Mouse (Mus musculus) 416B (cell line): ENCODE measurements around the gene 2300002M23Rik.

Source experiments
- DNase-seq: peaks from one replicate; pipeline ENCODE4 v3.0.0; 2011; ENCODE audit warnings: low read depth

Gene 2300002M23Rik

DNA sequence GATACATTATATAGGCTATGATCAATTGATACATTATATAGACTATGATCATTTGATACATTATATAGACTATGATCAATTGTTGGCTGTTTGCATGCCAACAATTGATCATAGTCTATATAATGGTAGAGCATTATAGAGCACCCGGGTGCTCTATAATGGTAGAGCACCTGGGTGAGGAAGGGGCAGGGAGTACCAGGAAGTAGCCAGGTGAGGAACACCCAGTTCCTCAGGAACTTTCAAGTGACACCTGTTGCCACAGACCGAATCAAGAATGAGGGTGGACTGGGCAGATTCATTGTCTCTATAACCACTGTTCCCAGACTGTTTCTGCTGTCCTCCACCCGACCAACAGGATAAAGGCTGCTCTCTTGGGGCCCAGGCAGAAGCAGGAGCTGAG is at the start of gene 2300002M23Rik:
Gene 2300002M23Rik (plus strand): TSS at position 301 of the 400 bp plus-strand sequence.
- DNase-seq = no peak

DNA sequence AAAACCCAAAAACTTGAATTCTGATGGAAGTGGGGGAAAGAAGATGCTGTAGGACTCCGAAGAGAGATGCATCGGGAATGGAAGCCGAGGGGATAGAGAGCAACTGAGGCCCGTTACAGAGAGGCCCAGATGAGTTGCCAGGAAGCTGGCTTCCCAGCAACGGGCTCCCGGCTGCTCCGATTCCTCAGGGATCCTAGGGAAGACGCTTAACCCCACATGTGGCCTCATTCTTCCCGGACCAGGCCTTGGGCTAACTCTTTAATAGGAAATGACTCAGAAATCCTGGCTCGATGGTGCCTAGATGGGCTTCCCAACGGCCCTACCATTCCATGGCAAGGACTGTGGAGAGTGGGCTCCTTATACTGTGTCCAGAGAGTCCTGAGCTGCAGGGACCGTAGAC is 49.7 kb upstream of the 2300002M23Rik start:
- no peak for DNase-seq

- DNase-seq = no peak
These were observed 42.9 kb upstream of the 2300002M23Rik start for GRCm38 (mm10) chr17:35524354-35524753.

DNA sequence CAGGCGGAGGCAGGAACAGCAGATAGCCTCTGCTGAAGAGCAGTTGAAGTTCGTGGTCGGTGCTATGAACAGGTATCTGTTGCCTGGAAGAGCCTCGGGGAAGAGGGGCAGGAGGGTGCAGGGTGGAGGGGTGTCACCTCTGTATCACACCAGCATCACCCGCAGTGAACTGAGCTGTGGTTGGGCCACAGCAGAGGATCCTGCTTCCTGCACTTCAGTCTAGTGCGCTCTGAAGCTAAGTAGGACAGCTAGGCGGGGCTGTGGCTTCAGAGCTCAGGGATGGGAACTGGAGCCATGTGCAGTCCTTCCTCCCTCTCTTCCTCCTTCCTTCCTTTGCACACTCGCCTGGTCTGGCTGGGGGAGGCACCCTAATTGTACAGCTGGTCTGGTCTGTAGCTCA is 40.6 kb upstream of the 2300002M23Rik start:
- peak; percentile 60 for DNase-seq

GRCm38 (mm10) chr17:35532360-35532759 is 34.9 kb upstream of the 2300002M23Rik start:
- DNase-seq = no peak

GRCm38 (mm10) chr17:35532901-35533300 is 34.3 kb upstream of the 2300002M23Rik start, which contains the start of gene Psors1c2:
Psors1c2 (plus strand) TSS chr17:35533201.
- DNase-seq = no peak

- peak; percentile 76 for DNase-seq
These were observed 32.9 kb upstream of the 2300002M23Rik start for GRCm38 (mm10) chr17:35534343-35534742.

GRCm38 (mm10) chr17:35537421-35537820 is 29.8 kb upstream of the 2300002M23Rik start:
- DNase-seq = no peak

DNA sequence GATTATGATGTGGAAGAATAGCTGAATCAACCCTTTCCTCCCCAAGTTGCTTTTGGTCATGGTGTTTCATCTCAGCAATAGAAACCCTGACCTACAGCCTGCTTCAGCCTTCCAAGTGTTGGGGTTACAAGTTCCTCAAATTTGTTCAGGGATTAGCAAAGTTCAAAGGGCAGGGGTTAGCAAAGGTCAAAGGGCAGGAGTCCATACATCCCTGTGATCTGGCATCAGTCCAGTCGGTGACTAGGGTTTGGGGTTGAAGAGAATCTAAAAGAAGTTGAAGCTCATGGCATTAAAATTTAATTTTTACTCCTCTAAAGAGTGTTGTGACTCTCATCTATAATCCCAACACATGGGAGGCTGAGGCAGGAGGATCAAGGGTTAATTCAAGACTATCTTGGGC is 28.8 kb upstream of the 2300002M23Rik start:
- no peak for DNase-seq

- no peak for DNase-seq
These were observed 27.7 kb upstream of the 2300002M23Rik start for GRCm38 (mm10) chr17:35539540-35539939.

DNA sequence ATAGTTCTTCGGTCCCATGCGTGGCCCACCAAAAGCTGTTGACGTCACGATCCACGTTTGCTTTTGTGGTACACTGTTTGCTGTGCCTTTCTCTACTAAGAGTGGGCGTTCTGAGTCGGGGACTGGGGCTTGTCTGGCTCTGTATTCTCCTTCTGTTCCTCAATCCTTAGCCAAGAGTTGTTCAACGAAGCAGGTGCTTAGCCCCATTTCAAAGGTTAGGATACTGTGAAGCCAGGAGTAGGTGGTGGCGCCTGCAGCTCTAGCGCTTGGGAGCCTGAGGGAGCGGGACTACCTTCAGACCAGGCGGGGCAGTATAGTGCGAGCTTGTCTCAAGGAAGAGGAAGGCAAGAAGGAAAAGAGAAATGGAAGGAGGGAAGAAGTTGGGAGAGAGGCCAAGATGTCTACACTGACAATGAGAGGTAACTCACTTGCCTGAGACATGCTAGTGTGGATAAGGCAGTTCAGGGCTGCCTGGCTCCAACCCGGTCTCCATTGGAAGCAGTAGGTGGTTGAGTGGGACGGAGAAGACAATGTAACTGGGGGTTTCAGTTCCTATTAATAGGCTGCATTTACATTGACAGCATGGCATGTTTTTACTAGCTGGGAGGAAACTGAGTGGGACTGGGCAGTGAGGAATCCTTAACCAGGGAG is 24.4 kb upstream of the 2300002M23Rik start:
- no peak for DNase-seq

- no peak for DNase-seq
These were observed 23.8 kb upstream of the 2300002M23Rik start for GRCm38 (mm10) chr17:35543412-35543861.

DNA sequence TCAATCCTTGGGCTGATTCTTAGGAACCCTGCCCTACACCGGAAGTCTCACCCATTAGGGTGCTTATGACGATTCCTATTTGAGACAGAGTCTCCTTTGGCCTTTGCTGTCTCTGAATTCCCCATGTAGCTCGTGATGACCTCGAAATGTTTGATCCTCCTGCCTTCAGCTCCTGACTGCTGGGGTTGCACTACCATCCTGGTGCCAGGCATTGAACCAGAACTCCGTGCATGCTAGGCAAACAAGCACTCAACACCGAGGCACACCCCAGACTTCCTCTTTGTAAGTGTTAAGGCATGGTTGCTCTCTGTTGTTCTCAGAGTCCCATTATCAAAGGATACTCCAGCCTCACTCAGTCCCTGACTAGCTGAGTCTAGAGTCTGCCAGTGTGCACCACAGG is 23.2 kb upstream of the 2300002M23Rik start:
- DNase-seq = no peak

DNA sequence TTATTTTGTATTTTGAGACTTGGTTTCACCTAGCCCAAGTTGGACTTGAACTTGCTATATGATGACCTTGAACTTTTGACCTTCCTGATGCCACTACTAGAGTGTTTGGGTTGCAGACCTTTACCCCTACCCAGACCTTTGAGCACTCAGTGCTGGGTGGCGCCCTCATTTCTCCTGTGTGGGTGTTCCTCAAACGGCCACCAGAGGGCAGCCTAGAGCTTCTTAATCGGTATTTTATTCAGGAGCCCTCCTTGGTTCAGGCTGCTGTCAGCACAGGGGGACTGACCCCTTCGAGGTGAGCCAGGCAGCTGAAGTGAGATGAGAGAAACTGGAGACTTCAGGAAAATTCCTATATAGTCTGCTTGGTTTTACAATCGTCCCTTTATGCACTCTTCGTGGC is 22.6 kb upstream of the 2300002M23Rik start:
- DNase-seq = peak; percentile 57

GRCm38 (mm10) chr17:35547465-35547864 is 19.8 kb upstream of the 2300002M23Rik start:
- DNase-seq = no peak

- DNase-seq = no peak
These were observed 18.6 kb upstream of the 2300002M23Rik start for GRCm38 (mm10) chr17:35548636-35549035.

GRCm38 (mm10) chr17:35549437-35550142 is 17.7 kb upstream of the 2300002M23Rik start:
- no peak for DNase-seq

DNA sequence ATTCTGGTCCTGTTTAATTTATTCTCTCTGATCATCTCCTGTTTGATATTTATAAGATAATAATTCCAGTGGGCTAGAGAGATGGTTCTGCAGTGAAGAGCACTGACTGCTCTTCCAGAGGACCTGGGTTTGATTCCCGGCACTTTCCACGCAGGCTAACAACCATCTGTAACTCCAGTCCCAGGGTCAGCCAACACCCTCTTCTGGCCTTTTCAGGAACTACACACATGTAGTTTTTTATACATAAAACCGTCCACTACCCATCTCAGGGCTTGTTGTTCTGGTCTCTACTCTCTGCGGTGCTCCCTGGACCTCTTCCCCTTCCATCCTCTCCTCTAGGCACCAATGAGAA is 17.1 kb upstream of the 2300002M23Rik start:
- no peak for DNase-seq

DNA sequence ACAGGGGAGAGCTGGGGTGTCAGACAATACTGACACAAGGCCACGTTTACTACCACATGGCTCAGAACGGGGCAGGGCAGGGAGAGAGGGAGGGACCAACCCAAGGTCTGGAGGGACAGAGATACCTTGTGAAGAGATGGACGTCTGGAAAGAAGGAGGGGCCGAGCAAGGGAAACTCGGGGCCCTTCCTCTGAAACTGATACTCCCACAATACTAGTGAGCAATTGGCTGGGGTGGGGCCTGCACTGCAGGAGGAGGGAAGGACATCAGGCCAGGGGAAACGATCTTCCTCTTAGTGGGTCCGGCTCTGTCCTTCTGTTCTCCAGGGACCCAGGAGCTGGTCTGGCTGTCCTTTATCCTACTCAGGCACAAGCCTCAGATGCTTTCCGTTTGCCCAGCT is 16.4 kb upstream of the 2300002M23Rik start:
- no peak for DNase-seq

DNA sequence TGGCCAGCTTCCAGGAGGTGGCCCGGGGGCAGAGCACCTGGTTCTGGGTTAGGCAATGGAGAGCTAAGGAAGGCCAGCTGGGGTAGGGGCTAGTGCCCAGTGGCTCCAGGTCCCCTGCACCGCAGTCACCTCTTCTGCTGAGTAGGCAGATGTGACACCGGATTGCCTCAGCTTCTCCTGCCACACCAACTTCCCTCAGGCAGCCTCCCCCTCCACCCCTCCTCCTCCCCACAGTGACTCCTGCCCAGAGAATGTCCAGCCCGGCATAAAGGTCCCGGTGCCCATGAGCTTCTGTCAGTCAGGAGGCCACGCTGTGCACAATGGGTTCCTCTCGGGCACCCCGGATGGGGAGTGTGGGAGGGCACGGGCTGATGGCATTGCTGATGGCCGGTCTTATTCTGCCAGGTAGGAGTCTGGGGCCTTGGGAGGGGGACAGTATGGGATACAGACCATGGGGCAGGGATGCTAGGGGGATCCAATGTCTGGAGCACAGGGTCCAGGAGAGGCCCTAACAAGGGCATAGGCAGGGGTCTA is 15.3 kb upstream of the 2300002M23Rik start, which contains the start of gene Cdsn:
Gene Cdsn (plus strand): TSS at position 248 of the 534 bp plus-strand sequence.
- no peak for DNase-seq

DNA sequence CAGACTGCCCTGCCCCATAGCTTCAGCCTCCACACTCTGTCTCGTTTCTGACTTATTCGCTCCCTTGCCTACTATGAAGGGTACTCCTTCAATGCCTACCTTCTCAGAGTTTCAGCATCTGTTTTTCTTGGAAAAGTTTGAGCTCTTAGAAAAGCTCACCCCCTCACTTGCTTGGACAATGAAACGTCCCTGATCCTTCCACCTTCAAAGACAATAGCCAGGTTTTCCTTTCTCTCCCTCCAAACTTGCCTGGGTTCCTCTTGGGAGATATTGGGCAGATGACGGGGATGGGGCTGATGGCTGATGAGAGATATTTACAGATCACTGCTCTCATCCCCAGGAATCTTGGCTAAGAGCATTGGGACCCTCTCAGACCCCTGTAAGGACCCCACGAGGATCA is 12.9 kb upstream of the 2300002M23Rik start:
- no peak for DNase-seq

DNA sequence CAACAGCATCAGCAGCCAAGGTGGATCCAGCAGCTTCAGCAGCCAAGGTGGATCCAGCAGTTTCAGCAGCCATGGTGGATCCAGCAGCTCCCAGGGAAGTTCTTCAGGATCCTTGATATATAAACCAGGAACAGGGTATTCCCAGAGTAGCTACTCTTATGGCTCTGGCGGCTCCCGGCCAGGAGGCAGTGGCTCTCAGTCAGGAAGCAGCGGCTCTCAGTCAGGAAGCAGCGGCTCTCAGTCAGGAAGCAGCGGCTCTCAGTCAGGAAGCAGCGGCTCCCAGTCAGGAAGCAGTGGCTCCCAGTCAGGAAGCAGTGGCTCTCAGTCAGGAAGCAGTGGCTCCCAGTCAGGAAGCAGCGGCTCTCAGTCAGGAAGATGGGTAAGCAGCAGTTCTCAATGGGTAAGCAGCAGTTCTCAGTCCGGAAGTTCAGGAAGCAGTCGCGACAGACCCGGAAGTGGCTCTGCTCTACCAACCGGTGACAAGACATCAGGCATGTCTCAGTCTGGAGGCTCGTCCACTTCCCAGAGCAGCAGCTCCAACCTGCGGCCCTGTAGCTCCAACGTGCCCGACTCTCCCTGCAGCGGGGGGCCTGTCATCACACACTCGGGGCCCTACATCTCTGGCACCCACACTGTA is 12.4 kb upstream of the 2300002M23Rik start:
- no peak for DNase-seq
